ENCODE assay signal across 13 mouse cellular contexts in the genomic region with DNA sequence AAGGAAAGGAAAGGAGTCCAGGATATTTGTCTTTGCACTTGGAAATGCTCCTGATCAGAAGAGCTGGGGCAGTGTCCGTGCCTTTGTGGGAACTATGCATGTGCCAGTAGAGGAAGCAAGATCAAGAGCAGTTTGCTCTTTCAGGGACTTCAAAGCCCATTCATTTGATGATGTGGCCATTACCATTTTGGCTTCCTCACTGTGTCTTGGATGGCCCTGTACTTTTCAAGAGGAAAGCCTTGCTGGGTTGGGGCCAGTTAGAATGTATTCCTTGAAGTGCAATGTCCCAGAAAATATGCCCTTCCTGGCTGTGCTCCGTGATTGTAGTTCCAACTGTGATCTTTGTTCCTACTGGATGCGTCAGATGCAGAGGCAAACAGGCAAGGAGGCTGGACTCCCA.
DNase-seq lines count a peak whose midpoint lies in the region; ATAC-seq lines count a peak whose summit lies in the region.
"Had no signal": no experiment of that assay in that cellular context is flagged by ENCODE, and none has a peak within 500 bp of the region (broad histone marks: within the 10 kb centered on the region; RNA-seq: fewer than 3 reads in every experiment).

No protein-coding gene starts in this region.

- intact Hi-C loops in left cerebral cortex, postnatal 10 days (cut with DNase I): no loop called here
- intact Hi-C loops in left cerebral cortex, postnatal 36 days (cut with DNase I): no loop called here

- ATAC-seq in frontal cortex, adult (ENCODE audit: low TSS enrichment): peak; percentile 80

- no peak for DNase-seq in frontal cortex, postnatal 25 days (ENCODE audit: low spot score in 2 of 2)
- DNase-seq in left cerebral cortex, postnatal 10 days (ENCODE audit: extremely low spot score in 1 of 2, low spot score in 2 of 2): peak; percentile 22 to 60
- no peak for DNase-seq in left cerebral cortex, postnatal 36 days (ENCODE audit: low spot score in 2 of 2)
- peak; percentile 70 for DNase-seq in R1 (ENCODE audit: low read depth, low spot score)
- DNase-seq in frontal cortex, adult 2 months (ENCODE audit: extremely low spot score in 1 of 2, low spot score in 1 of 2): peak; percentile 58
- DNase-seq in retina, embryonic 14.5 days (ENCODE audit: low spot score): no peak
- no peak for DNase-seq in spleen, adult 18-20 months
- DNase-seq: cerebellum, adult 8-10 months; gastrocnemius, postnatal 10 days; kidney, adult 11 months; kidney, postnatal 36 days; lung, postnatal 14 days had no signal

Comparison
In these comparisons a context has a peak if more than half of its experiments do, and no peak if none do; other contexts are left out.
1. DNase-seq: peak in left cerebral cortex, postnatal 10 days (2 of 2), R1 (single experiment) and frontal cortex, adult 2 months (2 of 2); none in frontal cortex, postnatal 25 days (0 of 2), left cerebral cortex, postnatal 36 days (0 of 2), retina, embryonic 14.5 days (single experiment) and spleen, adult 18-20 months (0 of 2).